Mouse (Mus musculus): Measurements from ENCODE around the gene Klc1.

DNA sequence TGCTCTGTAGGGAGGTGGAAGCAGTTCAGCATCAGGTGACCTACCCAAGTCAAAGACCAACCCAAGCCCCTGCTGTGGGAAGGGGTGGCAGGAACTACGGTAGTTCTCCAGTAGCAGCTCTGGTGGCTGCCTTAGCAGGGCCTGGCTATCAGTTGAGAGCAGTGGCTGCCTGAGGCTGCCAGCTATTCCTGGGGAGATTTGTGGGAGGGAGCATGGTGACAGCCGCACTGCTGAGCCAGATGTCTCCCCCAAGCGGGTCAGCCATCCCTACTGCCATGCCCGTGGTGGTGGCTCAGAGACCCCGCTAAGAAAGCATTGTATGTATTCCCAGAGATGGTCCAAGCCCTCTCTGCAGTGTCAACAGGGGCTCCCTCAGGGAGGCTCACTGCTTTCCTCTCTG is 74.0 kb downstream of the Klc1 start:
- no peak for TF ChIP-seq MYOG (IDR thresholded peaks at IDR 0.05; ENCODE audit: control insufficient read depth in 1 of 3, insufficient read depth in 1 of 3, insufficient read length in 2 of 3, low read depth in 2 of 3)
- no peak for TF ChIP-seq MAX (IDR thresholded peaks at IDR 0.05; ENCODE audit: low read depth)
- TF ChIP-seq POLR2A (IDR thresholded peaks at IDR 0.05; ENCODE audit: insufficient read length, low read depth), result no peak
- TF ChIP-seq E2F4 (IDR thresholded peaks at IDR 0.05; ENCODE audit: insufficient read depth), result no peak
- no peak for TF ChIP-seq TCF3 (IDR thresholded peaks at IDR 0.05; ENCODE audit: insufficient read length, low read depth)
- TF ChIP-seq REST (IDR thresholded peaks at IDR 0.05; ENCODE audit: insufficient read depth, insufficient read length), result no peak
- no peak for TF ChIP-seq TCF12 (IDR thresholded peaks at IDR 0.05; ENCODE audit: insufficient read depth, poor library complexity, severe bottlenecking)
- no peak for TF ChIP-seq USF1 (IDR thresholded peaks at IDR 0.05; ENCODE audit: low read depth)
- no peak for TF ChIP-seq POLR2AphosphoS2 (IDR thresholded peaks at IDR 0.05; ENCODE audit: insufficient read length, low read depth)
- TF ChIP-seq CEBPB (IDR thresholded peaks at IDR 0.05; ENCODE audit: insufficient read depth, poor library complexity, severe bottlenecking), result no peak
- no peak for TF ChIP-seq SRF (IDR thresholded peaks at IDR 0.05; ENCODE audit: control insufficient read depth, insufficient read length, low read depth)

All from myocyte (in vitro differentiated cells).